Mouse (Mus musculus) kidney, embryonic 14.5 days (tissue): Measurements from ENCODE around the gene Slc39a11. TPM values are rescaled to one million over a fixed set of nuclear protein-coding genes. Genes with fewer than 3 reads are reported as not detected.

Experiments used
- ATAC-seq: fragments of 200-750 bp; cut with Nextera tagmentation; 2 replicates; pipeline ENCODE4 v1.8.0; 2017; ENCODE audit warnings: moderate number of reproducible peaks, mild to moderate bottlenecking, moderate TSS enrichment, moderate library complexity; ENCODE audit not compliant: low FRiP score, low TSS enrichment
- H3K27ac ChIP-seq: fragments of 300-500 bp; sonication (generic); 2 replicates; pipeline ENCODE4 v1.5.1; 2014; ENCODE audit warnings: low read depth, mild to moderate bottlenecking, low read length, moderate library complexity, mixed read lengths
- H3K27me3 ChIP-seq: fragments of 300-500 bp; sonication (generic); 2 replicates; pipeline ENCODE4 v1.6.1; 2014; ENCODE audit warnings: mild to moderate bottlenecking, low read length; ENCODE audit not compliant: control insufficient read depth, insufficient read depth
- H3K36me3 ChIP-seq: fragments of 300-500 bp; sonication (generic); 2 replicates; pipeline ENCODE4 v1.6.1; 2014; ENCODE audit warnings: low read length, mixed read lengths; ENCODE audit not compliant: control insufficient read depth, insufficient read depth
- H3K4me1 ChIP-seq: fragments of 300-500 bp; sonication (generic); 2 replicates; pipeline ENCODE4 v1.6.1; 2014; ENCODE audit warnings: low read length, mixed read lengths; ENCODE audit not compliant: control insufficient read depth, insufficient read depth
- H3K4me2 ChIP-seq: fragments of 300-500 bp; sonication (generic); replicated peaks from 2 replicates; pipeline ENCODE4 v1.6.1; 2014; ENCODE audit warnings: low read depth, mild to moderate bottlenecking, low read length
- H3K4me3 ChIP-seq: fragments of 300-500 bp; sonication (generic); 2 replicates; pipeline ENCODE4 v1.5.1; 2014; ENCODE audit warnings: mild to moderate bottlenecking, low read length
- H3K9ac ChIP-seq: fragments of 300-500 bp; sonication (generic); 2 replicates; pipeline ENCODE4 v1.6.1; 2014; ENCODE audit warnings: low read depth, mild to moderate bottlenecking, low read length, moderate library complexity
- H3K9me3 ChIP-seq: fragments of 300-500 bp; sonication (generic); 2 replicates; pipeline ENCODE4 v1.6.1; 2016; ENCODE audit warnings: low read length; ENCODE audit not compliant: control insufficient read depth
- WGBS: fragments of 180-500 bp; shearing (Covaris S2); extraction: QIAGEN DNeasy Blood & Tissue Kit; methylation state at CpG from one replicate; pipeline ENCODE4 v1.1.7; 2014; 5-methylcytosine and 5-hydroxymethylcytosine counted together
- polyA plus RNA-seq: library from polyadenylated mRNA; unstranded; fragments of >200 nt; fragmentation: Nextera tagmentation; extraction: Ambion mirVana; gene quantifications from 2 replicates; pipeline ENCODE4 v1.2.1, GENCODE M21; 2014

Slc39a11 gene
- polyA plus RNA-seq, 1 experiment from 2014 or later: 16.4 TPM

DNA sequence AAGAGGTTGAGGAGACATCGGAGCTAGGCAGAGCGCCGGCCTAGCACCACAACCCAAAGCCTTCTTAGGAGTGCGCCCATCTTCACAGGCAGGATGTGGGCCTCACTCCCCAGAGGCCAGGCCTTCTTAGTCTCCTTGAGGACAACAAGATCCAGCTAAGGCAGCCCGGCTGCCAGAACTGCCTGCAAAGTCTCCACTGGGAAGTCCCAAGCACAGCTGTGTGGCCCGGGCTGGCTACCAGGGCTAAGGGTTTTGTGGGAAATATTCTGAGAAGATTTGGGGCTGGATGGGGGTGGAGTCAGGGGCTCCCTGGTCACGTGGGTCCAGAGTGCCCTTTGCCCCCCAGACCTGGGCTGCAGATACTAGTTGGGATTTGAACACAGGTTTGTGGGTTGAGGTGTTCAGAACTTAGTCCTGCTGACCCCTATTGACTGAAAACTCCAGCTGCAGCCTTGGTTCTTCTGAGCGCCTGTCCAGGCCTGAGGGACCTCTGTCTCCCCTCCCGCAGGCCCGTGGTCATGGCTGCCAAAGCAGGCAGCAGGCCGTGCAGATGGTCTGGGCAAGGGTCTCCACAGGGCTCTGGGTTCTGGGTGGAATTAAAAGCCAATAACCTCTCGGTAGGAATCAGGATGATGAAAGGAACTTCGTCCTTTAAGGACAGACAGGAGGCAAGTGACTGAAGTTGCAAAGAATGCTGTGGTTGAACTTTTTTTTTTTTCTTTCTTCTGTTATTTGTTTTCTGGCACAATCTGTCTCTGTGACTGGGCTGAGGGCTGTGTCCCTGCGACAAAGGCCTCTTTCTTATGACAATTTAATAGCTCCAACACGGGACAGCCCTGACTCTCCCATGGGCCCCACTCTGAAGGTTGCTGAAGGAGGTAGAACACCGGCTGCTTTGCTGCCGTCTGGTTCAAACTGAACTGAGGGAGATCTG, 357.8 kb downstream of the Slc39a11 start:
- no peak for ATAC-seq
- WGBS: 54% methylated on average over 17 of the region's 17 CpGs
- Histone ChIP-seq H3K4me3 (no peak overlapping the region), H3K27me3 (no peaks in the 10 kb centered on the region), H3K4me2 (no peak overlapping the region), H3K9me3 (no peaks in the 10 kb centered on the region), H3K36me3 (no peaks in the 10 kb centered on the region), H3K27ac (0 out of 2 replicates have a peak overlapping the region, but pooled peaks have one; percentile 18), H3K9ac (no peak overlapping the region), H3K4me1 (no peaks in the 10 kb centered on the region)

DNA sequence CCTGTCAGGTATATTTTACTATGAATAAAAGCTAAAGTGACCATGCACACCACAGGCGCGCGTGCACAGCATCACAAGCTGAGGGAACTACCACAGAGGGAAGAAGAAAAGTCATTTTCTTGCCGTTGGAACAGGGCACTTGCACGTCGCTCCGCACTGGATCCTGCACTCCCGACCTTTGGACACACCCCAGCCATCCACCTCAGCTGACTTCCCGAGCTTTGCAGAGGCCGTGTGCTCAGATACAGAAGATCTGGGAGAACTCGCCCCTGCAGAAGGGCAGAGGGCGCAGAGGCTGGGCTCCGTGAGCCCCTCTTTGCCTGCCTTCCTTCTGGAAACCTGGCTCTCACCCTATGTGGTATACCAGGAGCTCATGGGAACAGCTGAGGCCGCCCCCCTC, 359.0 kb downstream of the Slc39a11 start:
- Histone ChIP-seq H3K9me3 (no peaks in the 10 kb centered on the region), H3K4me1 (no peaks in the 10 kb centered on the region), H3K4me2 (no peak overlapping the region), H3K27ac (no peak overlapping the region), H3K27me3 (no peaks in the 10 kb centered on the region), H3K9ac (no peak overlapping the region), H3K4me3 (no peak overlapping the region), H3K36me3 (no peaks in the 10 kb centered on the region)
- ATAC-seq: no peak
- WGBS: 71% methylated on average over 14 of the region's 14 CpGs

DNA sequence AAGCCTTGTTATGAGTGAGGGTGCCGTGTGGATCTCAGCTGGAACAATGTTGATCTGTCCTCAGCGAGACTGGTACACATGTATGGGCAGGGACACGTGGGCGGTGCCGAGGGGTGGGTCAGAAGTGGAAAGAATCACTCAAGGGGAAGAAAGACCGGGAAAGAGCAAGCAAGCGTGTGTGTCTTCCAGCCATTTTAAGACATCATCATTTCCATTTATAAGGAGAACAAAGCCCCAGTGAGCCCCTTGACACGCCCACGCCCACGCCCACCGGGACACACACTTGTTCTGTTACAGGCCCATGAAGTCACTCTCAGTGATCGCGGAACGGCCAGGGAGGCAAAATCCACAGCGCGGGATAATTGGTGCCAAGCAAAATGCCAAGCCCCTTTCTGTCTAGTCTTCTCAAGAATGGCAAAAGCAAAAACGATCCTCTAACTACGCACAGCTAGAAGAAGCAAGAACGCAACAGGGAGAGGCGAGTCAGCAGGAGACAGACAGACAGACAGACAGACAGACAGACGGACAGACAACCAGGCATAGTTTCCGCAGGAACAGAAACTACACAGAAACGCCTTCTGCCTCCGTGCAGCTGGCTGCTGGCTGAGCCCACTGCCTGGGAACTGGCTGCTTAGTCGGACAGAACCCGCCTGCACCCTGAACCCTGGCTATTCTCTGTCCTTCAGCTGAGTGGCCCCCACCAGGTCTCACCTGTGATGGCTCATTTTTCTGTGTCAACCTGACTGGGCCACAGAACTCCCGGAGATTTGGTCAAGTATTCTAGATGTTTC, 364.7 kb downstream of the Slc39a11 start:
- peaks cover 14% of the 10 kb centered on the region; the same call in 1 of the 2 replicates for H3K4me1 ChIP-seq
- no peaks in the 10 kb centered on the region for H3K9me3 ChIP-seq
- H3K36me3 ChIP-seq: no peaks in the 10 kb centered on the region
- no peak overlapping the region for H3K4me3 ChIP-seq
- 71% methylated on average over 27 of the region's 27 CpGs for WGBS
- no peak overlapping the region for H3K4me2 ChIP-seq
- H3K27me3 ChIP-seq: no peaks in the 10 kb centered on the region
- H3K9ac ChIP-seq: no peak overlapping the region
- no peak overlapping the region for H3K27ac ChIP-seq
- ATAC-seq: no peak

DNA sequence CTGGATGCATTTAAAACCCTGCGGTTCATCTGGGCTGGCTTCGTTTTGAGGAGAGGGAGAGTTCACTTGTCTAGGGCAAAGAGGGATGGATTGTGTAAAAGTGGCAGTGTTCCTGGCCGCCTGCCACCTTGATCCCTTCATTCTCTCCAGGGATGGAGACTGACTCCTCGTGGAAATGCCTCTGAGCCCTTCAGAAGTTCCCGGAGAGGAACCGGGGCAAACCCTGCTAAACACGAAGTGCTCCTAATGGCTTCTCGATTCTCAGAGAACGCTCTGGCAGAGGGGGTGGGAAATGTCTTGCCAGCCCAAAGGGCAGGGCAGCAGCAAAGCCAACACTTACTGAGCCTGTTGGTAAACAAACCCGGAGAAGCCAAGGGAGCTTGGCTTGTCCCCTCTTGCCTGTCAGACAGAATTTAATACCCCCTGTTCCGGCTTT, 366.5 kb downstream of the Slc39a11 start:
- no peak for ATAC-seq
- Histone ChIP-seq H3K4me1 (peaks cover 14% of the 10 kb centered on the region; the same call in 1 of the 2 replicates), H3K36me3 (no peaks in the 10 kb centered on the region), H3K9ac (no peak overlapping the region), H3K27me3 (no peaks in the 10 kb centered on the region), H3K4me3 (no peak overlapping the region), H3K27ac (0 out of 2 replicates have a peak overlapping the region, but pooled peaks have one; percentile 37), H3K9me3 (no peaks in the 10 kb centered on the region), H3K4me2 (no peak overlapping the region)
- WGBS: 15% methylated on average over 11 of the region's 11 CpGs

DNA sequence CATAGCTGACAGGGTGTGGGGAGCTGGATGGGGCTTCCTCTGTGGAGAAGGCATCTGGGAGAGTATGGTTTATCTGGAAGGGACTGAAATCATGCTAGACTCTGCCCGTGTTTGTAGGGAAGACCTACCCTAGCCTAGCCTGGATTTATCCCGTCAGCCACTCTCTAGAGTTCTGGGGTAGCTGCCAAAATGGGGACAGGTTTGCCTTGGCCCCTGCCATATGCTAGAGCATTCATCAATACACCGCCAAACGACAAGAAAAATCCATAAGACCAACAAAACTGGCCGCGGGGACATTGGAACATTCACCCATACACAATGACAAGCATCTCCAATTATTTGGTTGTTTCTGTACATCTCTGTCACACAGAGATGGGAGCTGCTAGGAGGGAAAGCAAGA, 371.6 kb downstream of the Slc39a11 start:
- H3K27me3 ChIP-seq: no peaks in the 10 kb centered on the region
- H3K4me3 ChIP-seq: no peak overlapping the region
- no peak for ATAC-seq

DNA sequence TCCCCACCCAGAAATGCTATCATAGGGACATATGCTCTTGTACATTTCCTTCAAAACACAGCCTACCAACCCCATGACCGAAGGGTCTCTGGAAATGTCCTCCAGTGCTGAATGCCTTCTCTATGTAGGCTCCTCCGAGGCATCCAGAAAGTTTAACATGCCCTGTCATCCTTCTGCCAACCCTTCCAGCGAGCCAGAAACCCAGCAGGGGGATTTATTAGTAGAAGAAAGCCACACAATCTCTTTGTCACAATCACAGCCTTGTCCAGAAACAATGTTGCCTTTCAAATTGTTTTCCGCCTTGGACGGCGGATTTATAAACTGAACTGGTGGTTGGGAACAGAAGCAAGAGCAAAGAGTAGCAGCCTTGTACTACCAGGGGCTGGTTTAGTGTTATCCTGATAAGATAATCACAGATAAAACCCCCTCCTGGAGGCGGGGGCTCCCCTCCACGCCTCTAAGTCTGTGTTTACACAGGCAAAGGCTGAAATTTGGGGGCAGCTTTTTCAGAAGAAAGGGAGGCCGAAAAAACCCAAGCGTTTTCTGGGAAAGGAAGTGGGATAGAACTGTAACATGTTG, 372.8 kb downstream of the Slc39a11 start:
- 0 out of 2 replicates have a peak, but pooled peaks cover 5% of the 10 kb centered on the region for H3K4me1 ChIP-seq
- H3K4me3 ChIP-seq: no peak overlapping the region
- no peak overlapping the region for H3K27ac ChIP-seq
- no peak for ATAC-seq
- H3K4me2 ChIP-seq: no peak overlapping the region
- WGBS: 77% methylated on average over 10 of the region's 10 CpGs
- no peak overlapping the region for H3K9ac ChIP-seq
- no peaks in the 10 kb centered on the region for H3K36me3 ChIP-seq
- no peaks in the 10 kb centered on the region for H3K27me3 ChIP-seq
- H3K9me3 ChIP-seq: no peaks in the 10 kb centered on the region

More for the DNA sequence above, 371.6 kb downstream of the Slc39a11 start:
- H3K9me3 ChIP-seq: no peaks in the 10 kb centered on the region
- H3K9ac ChIP-seq: no peak overlapping the region
- 0 out of 2 replicates have a peak, but pooled peaks cover 9% of the 10 kb centered on the region for H3K4me1 ChIP-seq
- no peak overlapping the region for H3K4me2 ChIP-seq
- no peak overlapping the region for H3K27ac ChIP-seq
- no peaks in the 10 kb centered on the region for H3K36me3 ChIP-seq
- WGBS: 96% methylated on average over 6 of the region's 6 CpGs

DNA sequence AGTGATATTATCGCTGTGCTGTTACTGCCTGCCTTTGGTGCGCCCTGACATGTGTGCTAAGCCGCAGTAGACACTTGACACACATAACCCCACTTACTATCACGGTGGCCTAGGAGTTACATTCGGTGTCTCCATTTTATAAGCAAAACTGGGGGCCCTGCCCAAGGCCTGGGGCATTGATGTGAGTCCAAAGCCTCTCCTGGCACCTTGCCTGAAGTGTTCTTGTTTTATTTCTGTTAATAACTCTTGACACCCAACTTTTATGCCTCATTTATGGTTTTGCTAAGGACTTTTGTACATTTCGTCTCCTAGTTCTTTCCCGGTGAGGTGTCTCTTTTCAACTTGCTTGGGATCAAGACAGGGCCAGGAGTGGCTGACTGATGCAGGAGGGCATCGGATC, 373.4 kb downstream of the Slc39a11 start:
- H3K4me1 ChIP-seq: 0 out of 2 replicates have a peak, but pooled peaks cover 2% of the 10 kb centered on the region
- H3K4me3 ChIP-seq: no peak overlapping the region
- WGBS: 93% methylated on average over 8 of the region's 8 CpGs
- H3K27ac ChIP-seq: no peak overlapping the region
- no peak for ATAC-seq
- no peak overlapping the region for H3K4me2 ChIP-seq
- no peaks in the 10 kb centered on the region for H3K36me3 ChIP-seq
- H3K9me3 ChIP-seq: no peaks in the 10 kb centered on the region
- no peak overlapping the region for H3K9ac ChIP-seq
- no peaks in the 10 kb centered on the region for H3K27me3 ChIP-seq

DNA sequence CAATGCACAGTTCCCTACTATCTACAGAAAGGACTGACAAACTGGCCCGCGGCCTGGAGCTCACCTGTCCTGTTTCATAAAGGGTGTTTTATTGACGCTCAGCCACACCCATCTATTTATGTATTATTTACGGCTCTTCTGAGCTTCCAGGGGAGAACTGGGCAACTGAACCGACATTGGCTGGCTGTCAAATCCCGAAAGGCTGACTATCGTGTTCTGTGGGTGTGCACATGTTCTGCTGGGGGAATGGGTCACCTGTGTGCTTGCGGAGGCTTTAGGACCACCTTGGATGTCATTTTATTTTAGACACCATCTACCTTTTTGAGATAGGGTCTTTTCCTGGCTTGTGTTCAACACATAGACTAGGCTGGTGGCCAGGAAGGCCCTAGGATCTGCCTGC, 375.8 kb downstream of the Slc39a11 start:
- 83% methylated on average over 8 of the region's 8 CpGs for WGBS
- no peak for ATAC-seq
- Histone ChIP-seq H3K9me3 (no peaks in the 10 kb centered on the region), H3K9ac (no peak overlapping the region), H3K4me2 (no peak overlapping the region), H3K4me3 (no peak overlapping the region), H3K36me3 (no peaks in the 10 kb centered on the region), H3K4me1 (0 out of 2 replicates have a peak, but pooled peaks cover 2% of the 10 kb centered on the region), H3K27me3 (no peaks in the 10 kb centered on the region), H3K27ac (no peak overlapping the region)
